Mouse (Mus musculus) cerebellum, postnatal 25 days (tissue): ENCODE measurements around the gene 2010003K11Rik.

Experiments
- DNase-seq, 2 experiments: peaks; one replicate each; pipeline ENCODE4 v3.0.0; 2021; ENCODE audit warnings: mixed read lengths in 2 of 2

The 2010003K11Rik gene

DNA sequence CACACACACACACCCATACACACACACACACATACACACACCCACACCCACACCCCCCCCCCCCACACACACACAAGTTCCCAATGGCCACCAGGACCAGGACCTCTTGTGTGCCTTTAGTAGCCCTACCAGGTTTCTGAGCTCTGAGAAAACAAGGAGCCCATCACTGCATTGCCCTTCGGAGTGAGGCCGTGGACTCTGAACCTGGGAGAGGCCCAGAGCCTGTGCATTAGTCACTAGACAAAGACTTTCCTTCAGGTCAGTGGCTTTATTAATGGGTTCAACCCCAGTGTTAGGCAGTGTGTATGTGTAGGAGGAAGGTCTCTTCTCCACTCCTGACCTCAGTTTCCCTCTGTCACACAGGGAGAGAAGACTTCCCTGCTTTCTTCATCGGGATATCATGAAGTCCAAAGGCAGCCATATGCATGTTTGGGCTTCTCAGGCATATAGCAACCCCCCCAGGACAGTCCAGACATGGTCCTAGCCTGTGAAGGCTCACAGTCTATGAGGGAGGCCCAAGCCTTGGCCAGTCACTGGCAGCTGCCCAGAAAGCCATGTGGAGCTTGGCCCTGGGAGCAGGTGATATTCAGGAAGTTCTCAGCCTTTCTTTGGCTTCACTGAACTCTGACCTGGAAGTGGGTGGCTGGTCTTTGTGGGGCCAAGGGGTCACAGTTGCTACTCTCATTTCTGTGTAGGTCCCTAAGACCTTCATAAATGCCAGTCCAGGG, 1.7 kb downstream of the 2010003K11Rik start:
- DNase-seq: peak; percentile 67 to 74

DNA sequence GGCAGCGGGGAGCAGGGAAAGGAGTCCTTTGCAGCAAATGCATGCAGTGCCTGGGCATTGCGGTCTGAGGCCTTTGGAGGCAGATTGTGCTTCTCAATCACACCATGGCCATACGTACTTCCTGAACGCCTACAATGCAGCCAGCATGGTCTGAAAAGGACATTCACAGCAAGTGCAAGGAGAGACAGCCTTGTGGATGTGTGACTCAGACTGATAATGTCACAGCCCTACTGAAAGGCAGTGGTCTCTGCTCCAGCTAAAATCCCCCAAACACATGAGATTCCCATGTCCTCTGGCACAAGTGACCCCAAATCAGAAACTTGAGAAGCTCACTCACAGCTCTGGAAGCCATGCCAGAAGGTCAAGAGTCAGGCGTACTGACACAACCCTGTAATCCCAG, 2.6 kb downstream of the 2010003K11Rik start:
- no peak for DNase-seq

DNA sequence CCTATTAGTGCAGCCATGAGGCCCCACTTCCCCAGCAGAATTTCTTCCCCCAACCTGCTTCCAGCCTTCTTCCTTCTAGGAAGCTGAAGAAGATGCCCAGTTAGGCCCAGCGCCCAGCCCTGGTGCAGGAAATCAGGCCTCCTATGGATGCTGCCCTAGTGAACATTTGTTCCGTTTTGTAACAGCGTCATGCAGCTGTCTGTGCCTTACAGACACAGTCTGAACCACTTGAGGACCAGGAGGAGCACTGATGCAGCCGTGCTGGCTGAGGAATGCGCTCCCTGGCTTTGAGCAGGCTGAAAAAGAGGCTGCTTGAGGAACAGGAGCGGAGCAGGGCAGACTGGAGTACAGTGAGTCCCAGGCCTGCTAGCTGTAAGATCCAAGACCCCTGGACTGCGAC, 3.7 kb downstream of the 2010003K11Rik start:
- peak; percentile 45 to 47 for DNase-seq

DNA sequence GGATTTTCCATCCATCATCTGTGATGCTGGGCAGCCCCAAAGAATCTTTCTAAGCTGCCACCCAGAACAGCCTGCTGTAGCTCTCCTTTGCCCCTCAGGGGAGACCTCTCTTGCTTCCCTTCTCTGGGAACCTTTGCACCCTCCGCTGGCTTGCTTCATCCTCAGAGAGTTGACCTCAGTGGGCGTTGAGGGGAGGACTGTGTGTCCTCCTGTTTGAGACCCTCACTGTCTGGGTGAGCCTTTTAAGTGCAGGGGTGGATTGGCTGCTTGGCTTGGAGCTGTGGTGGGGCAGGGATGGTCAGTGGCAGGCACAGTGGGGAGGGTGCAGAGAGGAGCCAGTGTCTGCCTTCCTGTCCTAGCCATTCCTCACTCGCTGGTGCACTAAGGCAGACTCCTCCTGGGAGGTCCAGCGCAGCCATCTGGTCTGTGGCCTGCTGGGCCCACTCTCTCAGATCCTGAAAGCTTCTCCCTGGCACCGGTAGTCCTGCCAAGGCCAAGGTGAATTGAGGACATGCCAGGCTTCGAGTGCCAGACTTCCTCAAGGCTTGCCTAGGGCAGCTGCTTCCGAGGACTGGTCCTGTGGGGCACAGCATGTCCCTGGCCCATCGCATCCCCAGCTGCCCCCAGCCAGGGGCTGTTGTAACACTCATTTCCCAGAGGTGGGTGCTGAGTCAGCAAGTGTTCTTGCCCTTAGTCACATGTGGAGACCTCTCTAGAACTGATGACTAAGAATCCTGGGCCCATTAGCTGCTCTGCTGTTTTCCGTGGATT, 5.7 kb downstream of the 2010003K11Rik start:
- peak; percentile 96 to 97 for DNase-seq

DNA sequence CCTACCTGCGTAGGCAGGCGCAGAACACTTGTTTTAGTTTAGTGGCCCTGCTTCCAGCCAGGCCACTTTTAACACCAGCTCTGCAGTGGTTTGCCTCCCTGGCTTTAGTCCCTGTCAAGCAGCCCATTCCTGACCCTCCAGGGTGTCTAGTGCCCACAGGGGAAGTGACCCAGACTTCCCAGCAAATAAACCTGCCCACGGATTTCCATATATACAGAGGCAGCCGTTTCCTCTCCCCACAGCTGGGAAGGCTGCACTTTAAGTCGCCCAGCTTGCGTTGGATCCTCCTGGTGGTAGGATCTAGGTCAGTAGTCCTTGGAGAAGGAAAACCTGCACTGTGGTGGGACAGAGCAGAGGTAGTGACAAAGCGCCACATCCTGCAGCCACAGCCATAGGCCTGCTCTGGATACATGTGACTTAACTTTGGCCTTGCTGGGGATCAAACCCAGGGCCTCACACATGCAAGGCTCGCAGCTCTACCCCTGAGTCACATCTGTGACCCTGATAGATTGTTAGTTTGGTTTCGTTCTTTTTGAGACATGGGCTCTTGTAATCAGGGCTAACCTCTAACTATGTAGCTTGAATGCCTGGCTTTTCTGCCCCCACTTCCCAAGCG, 7.2 kb downstream of the 2010003K11Rik start:
- no peak for DNase-seq

DNA sequence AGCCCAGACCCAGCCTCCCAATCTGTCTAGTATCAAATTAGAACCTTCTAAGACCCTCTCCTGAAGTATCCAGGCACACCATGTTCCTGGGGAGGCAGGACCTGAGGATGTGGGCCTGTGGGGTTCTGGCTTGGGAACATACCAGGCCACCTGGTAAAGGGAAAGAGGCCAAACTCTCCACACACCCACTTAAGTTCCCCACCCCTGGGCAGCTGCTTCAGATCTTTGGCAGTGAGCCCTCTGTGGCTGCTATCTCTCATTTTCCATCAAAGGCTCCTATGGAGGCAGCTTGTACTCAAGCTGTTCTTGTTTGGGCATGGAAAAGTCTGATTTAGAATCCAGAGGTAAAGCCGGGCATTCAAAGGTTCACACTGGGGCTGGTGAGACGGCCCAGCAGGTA, 10.5 kb downstream of the 2010003K11Rik start:
- no peak for DNase-seq

DNA sequence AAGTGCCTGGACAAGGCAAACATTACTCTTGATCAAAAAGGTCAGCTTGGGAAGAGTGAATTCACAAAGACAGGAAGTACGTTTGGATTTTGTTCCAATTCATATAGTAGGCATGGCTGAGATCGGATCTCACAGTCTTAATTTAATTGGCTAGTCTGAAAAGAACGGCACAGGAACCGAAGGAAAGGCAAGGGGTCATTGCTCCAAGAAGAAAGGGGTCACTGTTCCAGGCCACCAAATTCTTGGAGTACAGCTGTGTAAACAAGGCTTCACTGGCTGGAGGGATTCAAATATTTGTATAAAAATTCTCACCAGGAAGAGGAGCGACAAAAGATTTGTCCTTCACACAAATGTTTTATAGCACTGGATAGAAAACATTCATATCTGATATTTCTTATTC, 13.4 kb downstream of the 2010003K11Rik start:
- DNase-seq: no peak

DNA sequence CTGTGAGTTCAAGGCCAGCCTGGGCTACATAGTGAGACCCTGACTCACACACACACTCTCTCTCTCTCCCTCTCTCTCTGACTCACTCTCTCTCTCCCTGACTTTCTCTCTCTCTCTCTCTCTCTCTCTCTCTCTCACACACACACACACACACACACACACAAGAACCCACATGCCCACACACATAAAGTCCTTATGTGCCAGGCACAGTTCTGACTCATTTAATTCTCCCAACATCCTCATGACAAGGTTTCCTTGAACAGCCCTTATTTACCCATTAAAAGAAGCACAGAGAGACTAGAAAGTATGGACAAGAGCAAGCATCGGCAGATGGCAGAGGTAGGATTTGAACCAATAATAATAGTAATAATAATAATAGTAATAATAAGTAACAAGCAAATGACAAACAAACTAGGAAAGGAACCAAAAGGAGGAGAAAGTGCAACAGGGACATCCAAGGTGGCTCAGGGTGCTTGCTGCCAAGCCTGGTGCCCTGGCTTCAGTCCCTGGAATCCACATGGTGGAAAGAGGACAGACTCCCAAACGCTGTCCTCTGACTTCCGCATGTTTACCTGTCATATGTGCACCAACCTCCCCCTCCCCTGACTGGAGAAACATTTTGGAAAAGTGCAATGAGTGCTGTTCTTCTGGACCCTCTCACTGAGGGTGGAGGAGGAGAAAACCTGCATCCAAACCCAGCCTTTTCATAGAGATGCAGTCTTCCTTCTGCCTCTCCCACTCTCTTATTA, 16.1 kb downstream of the 2010003K11Rik start:
- DNase-seq: peak; percentile 68 to 72

DNA sequence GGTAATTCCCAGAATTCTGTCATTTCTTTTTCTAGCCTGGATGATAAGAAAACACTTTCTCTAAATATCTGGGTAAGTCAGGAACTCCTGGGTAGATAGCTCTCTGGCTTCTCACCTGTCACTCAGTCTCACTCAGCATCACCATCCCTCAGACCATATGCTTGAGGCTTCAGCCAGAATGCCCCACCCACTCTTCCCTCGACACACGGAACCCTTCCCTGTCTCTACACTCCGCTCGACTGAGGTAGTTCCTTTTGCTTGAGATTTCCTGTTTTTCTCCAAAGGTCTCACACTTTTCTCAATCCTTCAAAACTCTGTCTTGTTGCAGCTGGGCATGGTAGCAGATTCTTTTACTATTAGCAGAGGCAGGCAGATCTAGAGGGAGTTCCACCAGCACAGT, 17.1 kb downstream of the 2010003K11Rik start:
- peak; percentile 69 to 78 for DNase-seq

DNA sequence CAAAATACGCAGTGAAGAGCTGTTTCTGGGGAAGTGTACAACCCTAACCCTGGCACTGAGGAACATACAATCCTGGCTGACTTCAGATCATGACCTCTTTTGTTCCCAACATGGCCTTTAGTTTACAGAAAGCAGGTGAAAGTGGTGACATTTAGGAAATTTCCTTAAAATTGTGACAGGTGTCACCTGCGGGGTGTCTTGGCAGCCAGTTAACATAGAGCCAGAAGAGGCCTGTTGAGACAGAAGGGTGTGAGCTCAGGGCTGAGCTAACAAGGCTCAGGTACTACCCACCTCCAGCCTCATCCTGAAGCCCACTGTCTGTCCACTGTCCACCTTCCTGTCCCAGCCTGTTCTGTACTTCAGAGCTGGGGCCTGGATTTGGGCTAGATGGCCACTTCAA, 18.3 kb downstream of the 2010003K11Rik start:
- peak; percentile 81 to 85 for DNase-seq

DNA sequence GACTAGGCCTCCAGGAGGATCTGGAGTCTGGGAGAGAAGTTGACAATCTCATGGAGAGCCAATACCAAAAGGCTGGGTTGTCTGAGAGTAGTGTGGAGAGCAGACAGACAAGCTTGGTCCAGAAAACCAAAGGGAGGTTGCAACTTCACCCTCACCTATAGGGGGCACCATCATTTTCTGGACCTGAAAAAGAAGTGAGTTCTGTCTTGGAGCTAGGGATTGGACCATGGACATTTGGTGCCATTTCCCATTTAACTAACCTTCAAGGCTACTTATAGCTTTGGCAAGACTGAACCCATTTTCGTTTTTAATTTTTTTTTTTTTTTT, 20.2 kb downstream of the 2010003K11Rik start:
- DNase-seq: no peak

DNA sequence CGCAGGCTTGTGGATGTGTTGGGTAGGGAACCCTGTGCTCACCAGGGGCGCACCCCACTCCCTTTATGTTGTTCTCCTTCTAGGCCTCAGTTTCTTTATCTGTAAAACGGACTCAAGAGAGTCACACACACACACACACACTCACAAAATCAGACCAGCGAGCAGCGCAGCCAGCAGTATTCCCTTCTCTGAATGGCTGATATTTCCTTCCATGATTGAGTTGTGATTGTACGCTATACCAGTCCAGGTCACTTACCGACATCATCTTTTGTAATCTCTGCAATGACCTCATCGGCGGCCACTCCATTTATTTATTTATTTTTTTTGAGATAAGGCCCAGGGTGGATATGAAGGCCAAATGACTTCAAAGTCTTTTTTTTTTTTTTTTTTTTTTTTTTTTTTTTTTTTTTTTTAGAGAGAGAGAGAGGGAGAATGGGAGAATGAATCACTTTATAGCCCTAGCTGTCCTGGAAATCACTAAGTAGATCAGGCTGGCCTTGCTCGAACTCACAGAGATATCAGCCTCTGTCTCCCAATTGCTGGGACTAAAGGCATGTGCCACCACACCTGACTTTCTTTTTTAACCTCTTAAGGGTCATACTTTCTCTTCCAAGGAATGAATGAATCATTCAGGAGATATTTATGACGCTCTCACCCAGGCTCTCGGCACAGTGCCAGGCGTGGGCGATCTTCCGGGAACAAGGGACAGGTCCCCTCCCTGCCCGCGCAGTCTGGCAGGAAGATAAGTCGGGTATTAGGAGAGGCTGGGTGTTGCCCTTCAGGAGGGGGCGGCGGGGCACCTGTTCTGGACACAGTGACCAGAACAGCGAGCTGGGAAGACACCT, 20.8 kb downstream of the 2010003K11Rik start, which contains the start of gene Syt12:
Gene Syt12, minus strand, starts transcription at position 103 of the 845 bp plus-strand sequence.
- DNase-seq: peak; percentile 91 to 95

DNA sequence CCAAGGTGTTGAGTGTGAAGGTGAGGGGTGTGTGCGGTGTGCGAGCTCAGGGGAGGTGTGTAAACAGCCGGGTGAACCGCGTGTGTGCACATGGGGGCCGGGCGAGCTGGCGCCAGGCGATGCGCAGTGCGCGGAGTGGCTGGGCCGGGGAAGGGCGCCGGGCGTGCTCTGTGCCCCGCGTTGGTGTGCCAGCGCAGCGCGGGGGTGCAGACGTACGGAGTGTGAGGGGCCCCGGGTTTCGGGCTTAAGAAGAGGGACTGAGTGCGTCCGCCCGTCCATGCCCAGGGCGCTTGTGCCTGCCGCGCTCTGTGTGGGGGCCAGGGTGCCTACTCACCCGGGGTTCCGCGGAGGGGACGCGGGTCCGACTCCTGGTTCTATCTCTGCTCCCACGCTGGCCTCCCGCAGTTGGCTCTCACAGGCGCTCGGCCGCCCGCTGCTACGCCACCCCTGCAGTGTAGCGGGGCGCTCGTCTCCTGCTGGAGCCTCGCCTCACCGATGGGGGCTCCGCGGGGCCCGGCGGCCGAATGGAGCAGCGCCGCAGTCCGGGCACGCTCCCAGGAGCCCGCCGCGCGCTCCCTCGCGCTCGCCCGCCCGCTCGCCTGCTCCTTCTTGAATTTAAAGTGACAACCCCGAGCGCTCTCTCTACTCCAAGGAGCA, 21.7 kb downstream of the 2010003K11Rik start:
- DNase-seq: peak; percentile 89 to 92

DNA sequence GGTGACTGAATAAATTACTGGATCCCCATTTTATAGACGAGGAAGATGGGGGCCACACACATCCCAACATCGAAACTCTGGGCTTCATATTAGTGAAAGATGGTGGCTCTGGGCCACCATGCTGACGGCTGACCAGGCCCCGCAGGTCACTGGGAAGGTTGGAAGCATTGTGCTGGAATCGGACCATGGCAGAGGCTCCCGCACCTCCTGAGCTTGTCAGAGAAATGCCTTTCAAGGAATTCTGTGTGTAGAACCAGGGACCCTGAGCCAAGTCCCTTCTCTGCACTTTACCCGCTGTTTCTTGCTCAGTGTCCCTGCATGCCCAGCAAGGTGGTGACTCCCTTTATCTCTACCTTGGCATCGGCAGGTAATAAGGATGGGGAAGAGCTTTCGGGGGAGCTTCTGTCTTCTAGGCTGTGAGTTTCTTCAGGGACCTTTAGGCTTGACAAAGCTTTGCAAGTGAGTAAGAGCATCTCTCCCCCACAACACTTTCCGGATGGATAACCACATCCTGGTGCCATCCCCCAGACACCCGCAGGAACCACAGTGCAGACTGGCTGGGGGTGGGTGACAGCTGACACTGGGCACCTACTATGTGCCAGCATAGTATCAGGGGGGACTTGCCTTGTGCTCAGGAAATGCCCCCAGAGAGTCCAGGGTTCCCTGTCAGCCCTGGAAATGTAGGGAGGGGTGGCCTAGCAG, 23.0 kb downstream of the 2010003K11Rik start:
- peak; percentile 59 to 63 for DNase-seq

DNA sequence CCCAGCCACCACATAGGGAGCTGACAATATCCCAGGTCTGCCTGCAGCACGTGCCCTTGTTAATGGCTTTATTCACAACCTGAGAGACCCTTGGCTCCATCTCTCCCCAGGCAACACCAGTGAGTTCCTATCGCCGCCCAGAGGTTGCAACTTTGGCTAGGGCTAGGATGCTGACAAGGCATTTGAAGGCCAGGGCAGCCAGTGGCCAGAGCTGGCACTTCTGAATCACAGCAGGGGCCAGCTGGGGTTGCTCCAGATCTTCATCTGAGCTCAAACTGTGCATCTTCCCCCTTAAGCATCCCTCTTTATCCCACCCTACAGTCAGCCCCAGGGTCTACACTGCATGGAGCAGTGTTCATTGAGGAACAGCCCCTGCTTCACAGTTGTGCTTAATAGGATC, 23.6 kb downstream of the 2010003K11Rik start:
- DNase-seq: no peak

DNA sequence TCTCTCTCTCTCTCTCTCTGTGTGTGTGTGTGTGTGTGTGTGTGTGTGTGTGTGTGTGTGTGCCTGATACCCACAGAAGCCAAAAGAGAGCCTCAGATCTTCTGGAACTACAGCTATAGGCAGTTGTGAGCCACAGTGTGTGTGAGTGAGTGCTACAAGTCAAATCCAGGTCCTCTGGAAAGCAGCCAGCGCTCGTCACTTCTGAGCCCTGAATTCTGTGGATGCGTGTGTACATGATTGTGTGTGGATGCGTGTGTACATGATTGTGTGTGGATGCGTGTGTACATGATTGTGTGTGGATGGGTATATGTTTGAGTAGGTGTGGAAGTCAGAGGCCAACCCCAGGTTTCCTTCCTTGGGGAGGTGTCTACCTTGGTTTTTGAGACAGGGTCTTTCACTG, 24.8 kb downstream of the 2010003K11Rik start:
- peak in 1 of 2 experiments; percentile 67 for DNase-seq

DNA sequence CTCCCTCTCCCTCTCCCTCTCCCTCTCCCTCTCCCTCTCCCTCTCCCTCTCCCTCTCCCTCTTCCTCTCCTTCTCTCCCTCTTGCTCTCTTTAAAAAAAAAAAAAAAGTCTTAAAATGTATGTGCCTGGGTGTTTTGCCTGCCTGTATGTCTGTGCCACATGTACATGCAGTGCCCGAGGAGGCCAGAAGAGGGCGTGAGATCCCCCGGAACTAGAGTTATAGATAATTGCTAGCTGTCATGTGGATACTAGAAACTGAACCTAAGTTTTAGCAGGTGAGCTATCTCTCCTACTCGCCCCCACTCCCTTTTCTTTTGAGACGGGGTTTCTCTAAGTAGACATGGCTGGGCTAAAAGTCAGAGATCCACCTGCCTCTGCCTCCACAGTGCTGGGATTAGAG, 30.0 kb downstream of the 2010003K11Rik start:
- peak; percentile 52 to 73 for DNase-seq

DNA sequence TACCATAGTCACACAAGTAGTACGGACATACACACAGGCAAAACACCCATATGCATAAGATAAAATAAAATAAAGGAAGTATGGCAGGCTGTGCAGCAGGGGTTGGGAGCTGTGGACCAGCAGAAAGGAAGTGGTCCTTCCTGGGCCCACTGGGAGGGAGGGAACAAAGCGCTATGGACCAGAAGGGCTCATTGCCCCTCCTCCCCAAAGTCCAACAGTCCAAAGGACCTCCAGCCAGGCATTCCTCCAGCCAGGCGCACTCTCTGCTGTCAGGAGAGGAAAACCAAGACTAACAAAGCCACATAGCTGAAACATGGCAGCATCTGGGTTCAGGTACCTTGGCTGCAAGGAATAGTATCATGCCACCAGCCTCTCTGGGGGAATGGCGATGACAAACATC, 33.7 kb downstream of the 2010003K11Rik start:
- no peak for DNase-seq

DNA sequence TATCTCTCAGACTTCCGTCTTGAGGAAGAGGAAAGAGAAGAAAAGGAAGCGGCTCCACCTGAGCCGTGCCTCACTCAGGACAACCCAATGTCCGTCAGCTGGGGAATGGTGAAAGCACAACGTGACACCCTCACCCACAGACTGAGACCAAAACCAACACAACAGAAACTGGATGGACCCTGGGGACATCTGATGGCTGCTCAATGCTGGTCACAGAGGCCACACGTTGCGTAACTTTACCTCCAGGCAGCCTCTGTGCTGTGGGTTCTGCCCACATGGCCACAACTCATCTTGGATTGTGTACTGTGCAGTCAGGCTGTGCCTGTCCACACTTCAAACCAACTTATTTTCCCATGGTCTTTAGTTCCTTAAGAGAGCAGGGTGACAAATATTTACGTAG, 36.4 kb downstream of the 2010003K11Rik start:
- DNase-seq: no peak

DNA sequence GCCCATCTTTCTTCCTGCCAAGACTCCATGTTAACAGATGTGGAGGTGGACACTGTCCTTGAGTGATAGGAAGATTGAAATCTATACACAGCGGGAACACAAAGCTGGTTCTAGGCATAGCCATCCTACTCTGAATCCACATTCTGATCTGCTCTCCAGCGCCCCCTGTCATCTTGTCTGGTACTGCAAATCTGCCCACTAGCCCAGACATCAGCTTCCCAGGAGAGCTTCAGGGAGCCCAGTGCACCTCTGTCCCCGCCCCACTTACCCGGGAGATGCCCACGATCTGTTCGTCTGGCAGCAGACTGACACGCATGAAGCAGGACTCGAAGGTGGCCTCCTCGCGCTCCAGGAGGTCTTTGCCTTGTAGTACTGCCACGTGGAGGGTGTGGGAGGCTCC, 42.2 kb downstream of the 2010003K11Rik start:
- peak; percentile 82 to 84 for DNase-seq
